Mouse (Mus musculus) E14TG2a.4 (cell line): ENCODE results near the gene Timm13.

Experiments
- CTCF ChIP-seq: conservative IDR thresholded peaks from 2 replicates; pipeline ENCODE4 v1.5.1; 2014; ENCODE audit warnings: low read length
- NANOG ChIP-seq: IDR thresholded peaks from 2 replicates; pipeline ENCODE4 v1.6.1; 2014; ENCODE audit warnings: borderline replicate concordance, low read length, mixed read lengths
- POU5F1 ChIP-seq: IDR thresholded peaks from 2 replicates; pipeline ENCODE4 v1.6.1; 2014; ENCODE audit warnings: low read length, borderline replicate concordance

DNA sequence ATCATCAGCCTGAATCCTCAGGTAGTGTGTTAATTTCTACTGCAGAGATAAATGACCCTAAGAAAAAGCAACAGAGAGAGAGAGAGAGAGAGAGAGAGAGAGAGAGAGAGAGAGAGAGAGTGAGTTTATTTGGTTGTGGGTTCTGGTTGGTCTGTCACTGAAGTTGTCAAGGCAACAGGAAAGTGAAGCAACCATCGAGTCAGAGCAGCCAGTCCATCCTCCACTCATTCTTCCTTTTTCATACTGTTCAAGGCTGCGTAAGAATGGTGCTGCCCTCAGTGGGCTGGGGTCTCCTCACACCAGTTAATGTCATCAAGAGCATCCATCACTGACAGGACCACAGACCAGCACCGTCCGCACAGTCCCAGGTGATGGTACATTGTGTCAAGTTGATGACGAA lies 43.5 kb upstream of the Timm13 start:
- TF ChIP-seq CTCF (no peak), NANOG (no peak), POU5F1 (no peak)
